Mouse (Mus musculus) ES-Bruce4 (cell line): Measurements from ENCODE around the gene Dpp6.

Experiments used
- CTCF ChIP-seq: IDR thresholded peaks from one replicate; pipeline ENCODE4 v1.8.1; 2011; ENCODE audit warnings: low read depth, low read length
- EP300 ChIP-seq: IDR thresholded peaks from 2 replicates; pipeline ENCODE4 v1.6.1; 2011; ENCODE audit warnings: low read depth, low read length; ENCODE audit not compliant: insufficient read depth

GRCm38 (mm10) chr5:27066837-27067236, 249.8 kb downstream of the Dpp6 start:
- TF ChIP-seq EP300, result no peak
- no peak for TF ChIP-seq CTCF
